Mouse (Mus musculus): Measurements from ENCODE around the gene Enah.

Gene Enah

DNA sequence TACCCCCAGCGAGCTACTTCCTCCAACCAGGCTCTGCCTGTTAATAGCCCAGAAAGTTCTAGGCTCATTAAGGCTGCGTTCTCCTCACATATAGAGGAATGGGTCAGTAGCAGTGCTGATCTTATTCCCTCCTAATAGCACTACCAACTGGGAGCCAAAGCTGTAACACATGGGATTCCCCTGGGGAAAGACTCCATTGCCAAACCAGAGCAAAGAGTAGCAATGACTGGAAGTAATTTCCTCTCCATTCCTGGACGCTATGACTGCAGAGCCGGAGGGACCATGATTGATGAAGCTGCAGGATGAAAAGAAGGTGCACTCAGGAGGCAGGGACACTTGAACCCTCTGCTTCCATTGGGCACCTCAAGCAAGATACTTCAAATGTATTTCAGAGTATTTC, 169.3 kb downstream of the Enah start:
- no peak for DNase-seq (ENCODE audit: low read depth in 2 of 2, low spot score in 2 of 2)

GRCm38 (mm10) chr1:181848210-181848609, 171.6 kb downstream of the Enah start:
- DNase-seq (ENCODE audit: low read depth in 2 of 2, low spot score in 2 of 2) = no peak

GRCm38 (mm10) chr1:181847396-181847795, 172.4 kb downstream of the Enah start:
- DNase-seq (ENCODE audit: low read depth in 2 of 2, low spot score in 2 of 2) = no peak

Measured in CD8-positive naive resting alpha-beta T cell, adult 2 months (primary cell).